Mouse (Mus musculus) lung, postnatal 4 days (tissue): ENCODE data around the gene Hdac4.

Experiments
- DNase-seq, 2 experiments: peaks; one replicate each; pipeline ENCODE4 v3.0.0; 2021

Hdac4 gene

GRCm38 (mm10) chr1:92129751-92130150 is 65.7 kb downstream of the Hdac4 start:
- no peak for DNase-seq

GRCm38 (mm10) chr1:92127785-92128184 is 67.7 kb downstream of the Hdac4 start:
- peak in 1 of 2 experiments; percentile 28 for DNase-seq

- DNase-seq, result no peak
These were observed 68.1 kb downstream of the Hdac4 start for GRCm38 (mm10) chr1:92127366-92127765.

- no peak for DNase-seq
These were observed 70.8 kb downstream of the Hdac4 start for GRCm38 (mm10) chr1:92124497-92125201.

- DNase-seq, result no peak
These were observed 76.2 kb downstream of the Hdac4 start for GRCm38 (mm10) chr1:92119303-92119702.

GRCm38 (mm10) chr1:92117597-92117996 is 77.9 kb downstream of the Hdac4 start:
- no peak for DNase-seq

GRCm38 (mm10) chr1:92116169-92116568 is 79.3 kb downstream of the Hdac4 start:
- DNase-seq, result no peak

GRCm38 (mm10) chr1:92114091-92114490 is 81.4 kb downstream of the Hdac4 start:
- DNase-seq, result no peak

GRCm38 (mm10) chr1:92113243-92114009 is 82.1 kb downstream of the Hdac4 start:
- DNase-seq, result peak in 1 of 2 experiments; percentile 40

GRCm38 (mm10) chr1:92112591-92112990 is 82.9 kb downstream of the Hdac4 start:
- DNase-seq, result no peak

GRCm38 (mm10) chr1:92111551-92111950 is 83.9 kb downstream of the Hdac4 start:
- DNase-seq, result no peak

GRCm38 (mm10) chr1:92111026-92111425 is 84.5 kb downstream of the Hdac4 start:
- no peak for DNase-seq

- DNase-seq, result no peak
These were observed 86.3 kb downstream of the Hdac4 start for GRCm38 (mm10) chr1:92109221-92109620.

GRCm38 (mm10) chr1:92108556-92108955 is 86.9 kb downstream of the Hdac4 start:
- DNase-seq, result no peak

- no peak for DNase-seq
These were observed 87.5 kb downstream of the Hdac4 start for GRCm38 (mm10) chr1:92107996-92108395.

GRCm38 (mm10) chr1:92107521-92107920 is 88.0 kb downstream of the Hdac4 start:
- no peak for DNase-seq

GRCm38 (mm10) chr1:92106486-92107160 is 88.9 kb downstream of the Hdac4 start:
- DNase-seq, result no peak

GRCm38 (mm10) chr1:92104718-92105117 is 90.8 kb downstream of the Hdac4 start:
- no peak for DNase-seq

GRCm38 (mm10) chr1:92103971-92104370 is 91.5 kb downstream of the Hdac4 start:
- no peak for DNase-seq

- no peak for DNase-seq
These were observed 92.1 kb downstream of the Hdac4 start for GRCm38 (mm10) chr1:92103377-92103776.

- no peak for DNase-seq
These were observed 92.7 kb downstream of the Hdac4 start for GRCm38 (mm10) chr1:92102825-92103224.

- DNase-seq, result peak in 1 of 2 experiments; percentile 41
These were observed 95.1 kb downstream of the Hdac4 start for GRCm38 (mm10) chr1:92100371-92100891.

GRCm38 (mm10) chr1:92099964-92100363 is 95.5 kb downstream of the Hdac4 start:
- DNase-seq, result no peak
